Mouse (Mus musculus): ENCODE results near the gene Cdca7l.
"Not testable (repeated sequence)": the region's sequence is repeated elsewhere in the genome, so short reads cannot be mapped to it uniquely, and the experiment has no call there.

Gene Cdca7l

GRCm38 (mm10) chr12:117867708-117868564, 63.8 kb downstream of the Cdca7l start:
- DNase-seq, result no peak

GRCm38 (mm10) chr12:117872265-117872664, 68.2 kb downstream of the Cdca7l start:
- DNase-seq, result no peak

DNA sequence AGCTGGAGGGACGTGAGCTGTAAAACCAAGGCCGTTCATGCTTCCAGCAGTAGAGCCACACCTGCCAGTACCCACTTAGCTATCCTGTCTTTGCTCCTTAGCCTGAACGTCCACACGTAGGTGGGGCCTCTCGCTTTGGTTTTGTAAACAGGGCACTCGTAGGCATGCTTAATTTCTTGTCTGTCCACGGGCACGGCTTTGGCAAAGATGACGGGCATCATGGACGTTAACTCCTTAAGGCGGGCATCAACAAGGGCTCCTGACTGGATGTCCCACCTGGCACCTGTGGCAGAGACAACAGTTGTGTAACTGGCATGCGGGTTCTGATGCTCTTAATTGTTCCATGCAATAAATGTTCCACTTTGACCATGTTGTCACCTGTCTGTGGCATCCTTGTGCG, 74.3 kb downstream of the Cdca7l start:
- DNase-seq, result no peak

GRCm38 (mm10) chr12:117884627-117885026, 80.5 kb downstream of the Cdca7l start:
- DNase-seq, result no peak

- no peak for DNase-seq
Observed at GRCm38 (mm10) chr12:117887422-117887821, 83.3 kb downstream of the Cdca7l start.

DNA sequence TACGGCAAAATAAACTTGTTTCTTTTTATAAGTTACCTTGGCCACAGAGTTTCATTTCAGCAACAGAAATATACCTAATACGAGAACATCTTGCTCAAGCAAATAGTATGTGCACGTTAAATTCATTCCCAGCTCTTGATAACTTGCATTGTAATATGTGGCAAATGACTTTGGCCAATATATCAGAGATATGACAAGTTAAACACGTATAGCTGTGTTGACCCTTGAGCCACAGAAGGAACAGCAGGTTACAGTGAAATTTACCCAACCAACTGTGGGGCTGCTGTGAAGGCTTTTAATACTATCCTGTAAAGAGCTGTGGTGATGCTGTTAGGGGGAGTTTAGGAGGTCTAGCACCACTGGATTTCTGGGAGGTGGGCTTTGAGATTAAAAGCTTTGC, 96.7 kb downstream of the Cdca7l start:
- DNase-seq, result not testable (repeated sequence)

GRCm38 (mm10) chr12:117901352-117901751, 97.3 kb downstream of the Cdca7l start:
- not testable (repeated sequence) for DNase-seq

DNA sequence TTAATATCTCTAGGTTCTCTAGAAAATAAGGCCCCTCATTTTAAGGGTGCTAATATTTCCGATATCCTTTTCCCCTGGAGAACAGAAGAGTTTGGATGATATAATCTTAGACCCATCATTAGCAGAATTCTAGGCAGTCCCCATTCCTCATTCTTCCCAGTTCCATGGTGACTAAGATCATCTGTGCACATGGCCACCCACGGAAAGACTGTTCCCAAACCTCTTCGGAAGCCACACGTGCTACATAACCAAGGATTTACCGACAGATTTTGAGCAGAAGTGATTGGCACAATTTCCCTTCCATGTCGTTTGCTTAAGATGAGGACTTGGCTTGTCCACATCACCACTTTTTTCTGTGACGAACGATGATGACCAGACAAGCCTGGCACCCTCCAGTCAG, 99.6 kb downstream of the Cdca7l start:
- DNase-seq, result no peak

GRCm38 (mm10) chr12:117905232-117905840, 101.2 kb downstream of the Cdca7l start:
- not testable (repeated sequence) for DNase-seq

DNA sequence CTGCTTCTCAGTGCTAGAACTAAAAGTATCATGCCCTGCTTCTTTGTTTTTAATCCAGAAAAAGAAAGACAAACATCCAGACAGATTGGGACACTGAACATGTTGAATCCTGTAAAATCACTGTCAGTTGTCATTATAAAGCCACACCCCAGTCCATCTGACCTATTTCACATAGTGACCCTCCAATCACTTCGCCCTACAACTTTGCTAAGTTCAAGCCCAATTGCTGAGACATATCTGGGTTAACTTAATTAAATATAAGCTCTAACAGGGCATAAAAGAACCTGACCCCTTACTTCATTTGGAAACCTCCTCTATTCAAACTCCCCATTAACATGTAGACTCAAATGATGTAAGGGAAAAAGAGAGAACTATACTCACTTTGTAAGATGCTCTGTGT, 107.3 kb downstream of the Cdca7l start:
- DNase-seq, result no peak

GRCm38 (mm10) chr12:117914613-117915245, 110.6 kb downstream of the Cdca7l start:
- no peak for DNase-seq

DNA sequence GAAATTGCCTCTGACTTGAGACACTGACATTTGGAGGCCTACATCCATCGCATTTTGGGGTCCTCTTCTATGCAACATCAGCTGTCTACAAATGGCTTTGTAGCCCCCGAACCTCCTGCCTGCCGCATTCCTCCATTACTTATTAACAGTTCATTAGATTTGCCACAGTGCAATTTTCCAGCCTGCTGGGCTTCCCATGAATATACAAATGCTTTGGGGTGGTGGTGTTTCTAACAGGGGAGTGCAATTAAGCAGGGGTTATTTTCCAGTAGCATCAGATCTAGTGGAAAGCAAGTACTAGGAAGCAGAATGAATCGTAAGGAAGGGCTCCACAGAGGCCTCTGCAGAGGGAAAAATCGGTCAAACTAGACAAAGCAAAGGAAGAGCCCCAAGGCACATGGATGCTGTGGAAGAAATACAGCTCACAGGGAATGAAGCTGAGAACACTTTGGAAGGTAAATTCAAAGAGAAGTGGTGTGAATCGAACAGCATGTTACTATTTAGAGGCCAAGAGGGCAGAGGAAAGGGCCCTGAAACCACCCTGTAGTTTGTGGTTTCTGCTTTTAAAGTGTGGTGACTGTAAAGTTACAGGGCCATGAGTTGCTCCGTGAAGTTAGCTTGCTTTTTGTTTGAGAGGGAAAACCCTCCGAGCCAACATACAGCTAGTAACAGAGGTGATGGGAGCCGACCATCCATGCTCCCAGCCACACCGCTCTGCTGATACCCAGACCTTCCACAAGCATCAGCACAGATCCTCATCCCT, 111.9 kb downstream of the Cdca7l start:
- DNase-seq, result no peak
